Mouse (Mus musculus): ENCODE results near the gene Slc16a1. TPM values are rescaled to one million over a fixed set of nuclear protein-coding genes. Genes with fewer than 3 reads are reported as not detected.

Slc16a1 gene
- 100 to 1,000 TPM in 1 of 2 experiments, 10 to 100 TPM in 1; 49.3 to 122 TPM for total RNA-seq (2021)
- long read RNA-seq, experiment 1, full-length matches to known transcripts = 67 of 78 reads
- long read RNA-seq, experiment 1, partial matches to known transcripts = 9 of 78 reads
- long read RNA-seq, experiment 1, other reads (novel, unspliced or antisense) = 2 of 78 reads
- long read RNA-seq, experiment 2, full-length matches to known transcripts = 73 of 105 reads
- long read RNA-seq, experiment 2, partial matches to known transcripts = 17 of 105 reads
- long read RNA-seq, experiment 2, other reads (novel, unspliced or antisense) = 15 of 105 reads

DNA sequence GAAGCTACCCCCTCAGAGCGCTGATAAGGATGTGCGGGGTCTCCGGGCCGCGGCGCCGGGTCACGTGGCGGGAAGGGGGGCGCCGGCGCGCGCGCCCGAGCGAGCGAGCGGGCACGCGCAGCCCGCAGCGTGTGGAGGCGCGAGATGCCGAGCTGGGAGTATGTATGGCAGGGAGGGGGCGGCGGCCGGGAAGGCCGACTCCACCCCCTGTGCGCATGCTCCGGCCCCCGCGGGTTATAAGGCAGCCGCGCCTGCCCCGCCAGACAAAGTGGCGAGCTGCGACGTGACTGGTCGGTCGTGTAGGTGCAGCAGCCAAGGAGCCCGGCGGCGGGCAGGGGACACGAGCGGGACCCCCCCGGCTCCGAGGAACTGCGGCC is at the start of gene Slc16a1:
Slc16a1 (plus strand) TSS at position 266 of the 377 bp plus-strand sequence.
- peak; percentile 96 to 97 for DNase-seq (ENCODE audit: low spot score in 2 of 2)

DNA sequence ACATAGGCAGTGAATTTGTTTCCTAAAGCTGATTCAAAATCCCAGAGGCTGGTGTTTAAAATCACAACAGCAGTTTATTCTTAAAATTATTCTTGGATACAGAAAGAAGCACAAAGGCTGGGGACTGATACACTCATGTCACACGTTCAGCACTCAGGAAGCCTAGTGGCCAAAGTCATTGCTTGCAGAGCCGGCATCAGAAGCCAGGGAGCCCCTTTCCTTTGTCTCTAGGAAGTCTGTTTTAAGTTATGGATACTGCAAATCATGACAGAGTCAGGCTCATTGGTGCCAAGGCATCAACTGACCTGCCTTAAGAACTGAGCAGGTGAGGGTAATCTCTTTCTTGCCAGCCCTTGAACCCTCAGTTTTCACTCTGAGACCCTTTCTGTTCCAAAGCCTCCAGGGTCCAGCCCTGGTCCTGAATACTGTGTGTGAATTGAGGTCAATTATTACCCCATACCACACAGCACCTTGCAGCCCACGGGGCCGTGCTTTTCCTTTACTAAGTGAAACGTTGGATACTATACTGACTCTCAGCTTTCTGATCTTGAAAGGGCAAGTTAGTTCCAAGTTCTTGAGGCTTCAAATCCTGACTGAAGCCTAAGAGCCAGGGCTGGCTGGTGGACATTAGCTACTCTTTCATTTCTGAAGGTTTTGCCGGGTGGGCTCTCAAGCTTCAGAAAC is 41.9 kb upstream of the Slc16a1 start:
- DNase-seq (ENCODE audit: low spot score in 2 of 2) = no peak

DNA sequence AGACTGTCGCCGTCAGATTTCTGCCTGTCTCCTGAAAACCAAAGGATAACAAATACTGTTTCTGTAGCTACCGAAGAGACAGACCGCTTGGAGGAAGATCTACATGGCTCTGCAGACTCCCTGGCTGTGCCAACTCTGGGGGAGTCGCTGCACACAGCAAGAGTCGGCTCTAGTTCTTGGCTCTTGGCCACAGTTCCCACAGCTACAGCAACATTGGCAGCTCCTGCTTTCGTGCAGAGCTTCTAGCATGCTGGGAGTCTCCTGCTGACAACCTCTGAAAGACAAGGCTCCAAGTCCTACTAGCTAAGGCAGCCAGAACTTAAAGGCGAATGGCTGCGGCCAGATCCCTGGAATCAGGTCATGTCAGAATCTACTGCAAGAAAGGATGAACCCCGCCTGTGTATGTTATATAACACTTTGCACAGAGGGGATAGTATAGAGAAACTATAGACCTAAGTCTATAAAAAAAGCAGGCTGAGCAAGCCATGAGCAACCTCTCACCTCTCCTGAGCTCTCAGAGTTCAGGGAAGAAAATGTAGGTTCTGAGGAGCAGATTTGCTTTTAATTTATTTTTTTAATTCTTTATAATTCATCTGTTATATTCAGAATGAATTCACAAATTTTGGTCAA is 41.2 kb upstream of the Slc16a1 start:
- DNase-seq (ENCODE audit: low spot score in 2 of 2) = peak in 1 of 2 experiments; percentile 40

DNA sequence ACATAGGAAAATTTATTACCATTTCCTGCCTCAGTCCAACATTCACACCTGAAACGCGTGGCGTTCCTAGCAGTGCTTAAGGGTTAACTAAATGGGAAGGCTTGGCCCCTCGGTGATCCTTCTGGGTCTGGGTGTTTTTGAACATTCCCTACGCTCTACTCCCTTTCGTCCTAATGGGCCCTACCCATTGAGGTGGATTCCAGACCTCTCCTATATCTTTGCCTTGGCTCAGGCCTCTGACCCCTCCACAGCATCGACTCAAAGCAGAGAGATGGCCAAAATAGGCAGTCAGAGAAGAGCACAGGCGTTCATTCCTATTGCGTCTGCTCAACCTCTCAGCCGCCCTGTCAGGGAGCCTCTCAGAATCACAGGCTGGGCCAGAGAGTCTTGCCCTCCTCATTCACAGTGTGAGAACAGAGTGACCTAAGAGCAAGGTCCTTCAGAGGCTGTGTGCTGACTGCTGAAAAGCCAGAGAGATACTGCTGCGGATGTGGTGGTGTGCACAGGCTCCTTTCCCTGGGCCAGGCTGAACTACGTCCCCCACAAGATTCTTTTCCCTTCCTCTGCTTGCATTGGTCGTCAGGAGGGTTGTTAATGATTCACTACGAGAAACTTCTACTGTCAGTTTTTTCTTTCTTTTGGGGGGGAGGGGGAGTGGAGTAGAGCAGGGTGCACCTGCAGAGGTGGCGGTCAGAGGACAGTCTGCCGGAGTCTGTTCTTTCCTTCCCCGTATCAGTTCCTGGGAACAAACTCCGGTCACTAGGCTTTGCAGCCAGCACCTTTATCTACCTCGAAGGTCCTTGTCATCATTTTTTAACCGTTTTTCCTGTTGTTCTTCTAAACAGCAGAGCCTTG is 38.9 kb upstream of the Slc16a1 start:
- no peak for DNase-seq (ENCODE audit: low spot score in 2 of 2)

DNA sequence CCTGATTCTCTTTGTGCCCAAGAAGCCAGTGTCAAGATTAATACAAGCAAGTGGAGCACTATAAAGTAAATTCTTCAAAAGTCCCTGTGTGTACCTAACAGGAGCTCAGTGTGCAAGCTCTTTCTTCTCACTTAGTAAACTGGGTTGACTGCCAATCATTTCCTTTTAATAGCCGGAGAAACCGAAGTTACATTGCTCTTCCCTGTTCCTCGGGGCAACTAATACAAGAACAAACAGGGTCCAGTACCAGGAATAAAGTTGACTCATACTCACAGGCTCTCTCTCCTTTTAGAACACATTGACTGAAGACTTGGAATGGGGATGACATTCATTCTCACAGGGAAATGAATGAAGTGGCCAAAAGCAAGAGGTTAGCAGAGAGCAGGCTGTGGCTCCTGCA is 37.8 kb upstream of the Slc16a1 start:
- DNase-seq (ENCODE audit: low spot score in 2 of 2) = no peak

DNA sequence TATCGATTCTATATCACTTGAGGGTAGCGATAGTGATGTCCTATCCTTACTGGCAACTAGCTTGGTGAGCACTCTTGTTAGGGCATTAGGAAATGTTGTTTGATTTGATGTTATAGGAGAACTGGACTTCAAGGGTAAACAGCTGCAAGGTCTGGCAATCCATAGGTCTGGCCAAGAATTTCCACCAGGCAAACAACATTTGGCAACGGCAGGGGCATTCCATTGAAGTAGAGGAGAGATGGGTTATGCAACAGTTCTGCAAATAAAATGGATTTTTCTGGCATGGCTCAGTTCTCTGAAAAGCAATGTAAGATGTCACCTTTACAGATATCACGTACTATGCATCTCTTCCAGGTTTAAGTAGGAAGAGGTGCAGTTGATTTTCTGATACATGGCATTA is 36.8 kb upstream of the Slc16a1 start:
- no peak for DNase-seq (ENCODE audit: low spot score in 2 of 2)

DNA sequence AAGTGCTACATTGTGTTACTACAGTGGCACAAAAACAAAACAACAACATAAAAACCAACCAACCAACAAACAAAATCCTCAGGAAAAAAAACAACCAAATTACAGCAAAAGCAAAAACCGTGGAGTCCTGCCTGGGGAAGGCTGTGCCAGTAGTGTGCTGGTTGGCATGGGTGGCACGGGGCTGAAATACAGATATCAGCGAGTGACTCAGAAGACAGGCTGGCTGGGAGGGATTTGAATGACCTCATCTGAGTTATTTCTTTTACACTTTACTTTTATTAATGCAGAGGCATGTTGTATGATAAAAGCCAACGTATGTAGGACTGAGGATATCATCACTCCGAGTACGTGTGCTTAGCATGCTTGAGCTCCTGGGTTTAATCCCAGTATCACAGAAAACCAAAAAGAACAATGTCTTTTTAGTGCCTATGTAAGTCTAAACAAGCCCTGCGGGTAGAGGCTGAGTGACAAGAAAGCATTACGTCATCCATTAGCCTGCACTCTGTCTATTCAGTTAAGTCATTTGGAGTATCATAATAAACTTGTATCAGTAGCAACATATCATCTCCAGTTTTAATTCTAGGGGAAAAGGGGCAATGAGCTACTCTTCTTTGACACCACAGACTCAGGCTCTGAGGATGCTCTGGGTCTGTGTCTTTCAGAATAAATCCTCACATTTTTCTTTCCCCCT is 28.6 kb upstream of the Slc16a1 start:
- peak in 1 of 2 experiments; percentile 10 for DNase-seq (ENCODE audit: low spot score in 2 of 2)

DNA sequence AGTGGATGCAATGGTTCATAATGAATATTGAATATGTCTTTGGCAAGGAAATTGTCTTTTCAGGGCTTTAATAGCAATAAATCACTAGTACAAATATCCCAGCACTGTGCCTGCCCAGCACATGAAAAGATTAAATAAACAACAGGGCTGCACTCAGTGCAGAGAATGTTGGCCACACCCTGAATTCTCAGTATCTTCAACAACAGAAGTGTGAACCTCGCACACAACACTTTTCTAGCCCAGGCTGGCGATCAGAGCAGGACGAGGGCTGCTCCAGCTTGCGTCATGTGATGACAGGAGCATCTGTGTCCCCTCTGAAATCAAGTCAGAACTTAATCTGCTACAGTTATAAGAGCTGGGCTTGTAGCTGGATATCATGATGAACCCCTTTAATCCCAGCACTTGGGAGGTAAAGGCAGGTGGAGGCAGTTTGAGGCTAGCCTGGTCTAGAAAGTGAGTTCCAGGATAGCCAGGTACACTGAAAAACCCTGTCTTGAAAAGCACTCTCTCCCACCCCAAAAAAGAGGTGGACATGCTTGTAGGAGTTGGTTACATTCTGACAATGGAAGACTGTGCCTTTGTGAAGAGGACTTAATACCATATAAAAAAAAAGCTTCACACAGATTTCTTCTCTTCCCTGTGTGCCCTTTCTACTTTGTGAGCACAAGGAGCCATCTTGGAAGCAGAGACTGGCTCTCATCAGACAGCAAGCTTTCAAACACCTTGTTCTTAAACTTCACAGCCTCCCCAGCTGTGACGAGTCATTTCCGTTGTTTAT is 27.8 kb upstream of the Slc16a1 start:
- DNase-seq (ENCODE audit: low spot score in 2 of 2) = no peak

DNA sequence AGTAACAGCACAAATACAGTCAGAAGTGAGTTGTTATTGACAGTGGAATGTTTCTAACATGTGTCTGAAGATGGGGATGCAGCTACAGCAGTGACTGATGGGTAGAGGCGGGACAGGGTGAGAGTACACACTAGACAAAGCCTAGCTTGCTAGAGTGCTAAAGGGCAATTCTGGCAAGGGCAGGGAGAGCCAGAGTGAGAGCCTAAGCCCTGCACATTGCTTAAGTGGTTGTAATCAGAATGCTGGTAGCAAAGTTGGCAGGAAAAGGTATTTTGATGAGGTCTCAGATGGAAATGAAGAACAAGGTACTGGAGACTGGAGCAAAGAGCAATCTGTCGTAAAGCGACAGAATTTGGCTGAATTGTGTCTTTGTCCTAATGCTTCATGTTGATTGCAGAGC is 26.5 kb upstream of the Slc16a1 start:
- no peak for DNase-seq (ENCODE audit: low spot score in 2 of 2)

DNA sequence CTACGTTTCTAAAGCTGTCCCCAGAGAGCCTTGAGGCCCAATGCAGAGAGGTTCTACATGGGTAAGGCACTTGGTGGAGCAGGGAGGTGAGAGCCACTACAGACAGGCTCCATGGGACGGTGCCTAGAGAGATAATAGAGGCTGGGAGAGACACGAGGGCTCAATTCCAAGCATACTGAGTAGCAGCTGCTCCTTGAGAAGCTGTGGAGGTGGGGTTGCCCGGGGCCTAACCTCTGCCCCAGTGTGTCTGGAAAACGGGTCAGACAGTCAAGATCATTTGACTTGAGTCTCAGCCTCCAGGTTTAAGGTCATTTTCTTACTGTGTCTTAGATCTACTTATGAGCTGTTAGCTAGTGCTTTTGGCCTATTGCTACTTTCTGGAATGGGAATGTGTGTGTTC is 25.4 kb upstream of the Slc16a1 start:
- no peak for DNase-seq (ENCODE audit: low spot score in 2 of 2)

DNA sequence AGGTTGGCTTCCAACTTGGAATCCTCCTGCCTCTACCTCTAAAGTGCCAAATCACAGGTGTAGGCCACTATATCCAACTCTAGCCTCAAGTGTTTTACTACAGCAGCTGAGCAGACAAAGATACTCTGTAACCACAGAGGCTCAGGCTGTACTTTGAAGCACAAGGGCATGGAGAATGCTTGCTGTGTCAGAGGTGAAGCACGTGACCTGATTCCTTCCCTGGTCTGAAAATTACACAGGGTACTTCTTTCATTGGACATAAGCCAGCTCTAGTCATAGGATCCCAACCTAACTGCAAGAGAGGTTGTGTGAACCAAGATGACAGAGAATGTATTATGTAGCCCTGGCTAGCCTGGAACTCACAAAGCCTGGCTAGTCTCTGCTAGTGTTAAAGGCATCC is 24.4 kb upstream of the Slc16a1 start:
- DNase-seq (ENCODE audit: low spot score in 2 of 2) = no peak

DNA sequence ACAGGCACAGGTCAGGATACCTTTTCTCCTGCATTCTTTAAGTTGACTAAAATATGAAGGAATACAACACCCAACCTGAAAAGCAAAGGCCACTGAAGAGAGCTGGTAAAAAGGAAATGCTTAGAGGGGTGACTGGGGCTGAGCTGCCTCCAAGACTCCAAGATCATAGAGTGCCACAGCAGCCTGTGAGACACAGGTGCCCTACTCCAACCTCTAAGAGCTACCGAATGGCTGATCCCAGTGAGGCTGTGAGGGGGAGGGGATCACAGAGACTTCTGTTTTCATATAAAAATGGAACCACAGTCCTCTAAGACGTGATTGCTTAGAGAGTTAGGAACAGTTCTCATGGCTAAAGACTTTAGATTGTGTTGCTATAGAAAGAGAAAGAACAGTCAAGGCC is 23.3 kb upstream of the Slc16a1 start:
- no peak for DNase-seq (ENCODE audit: low spot score in 2 of 2)

DNA sequence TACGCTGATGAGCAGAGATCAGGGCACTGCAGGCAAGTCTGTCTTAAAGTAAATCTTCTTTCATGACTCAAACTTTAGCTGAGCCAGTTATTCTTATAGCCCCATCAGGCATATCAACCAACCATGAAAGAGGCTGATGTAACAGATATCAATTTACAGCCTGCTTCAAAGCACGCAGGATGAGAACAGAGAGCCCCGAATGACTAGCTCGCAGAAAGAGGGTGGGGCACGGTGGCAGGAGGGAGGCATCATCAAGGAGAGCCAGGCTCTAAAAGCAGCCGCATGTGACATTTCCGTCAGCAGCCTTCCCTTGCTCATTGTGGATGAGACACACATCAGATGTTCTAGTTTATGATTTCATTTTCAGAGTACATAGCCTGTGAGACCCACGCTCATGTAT is 22.3 kb upstream of the Slc16a1 start:
- DNase-seq (ENCODE audit: low spot score in 2 of 2) = no peak

DNA sequence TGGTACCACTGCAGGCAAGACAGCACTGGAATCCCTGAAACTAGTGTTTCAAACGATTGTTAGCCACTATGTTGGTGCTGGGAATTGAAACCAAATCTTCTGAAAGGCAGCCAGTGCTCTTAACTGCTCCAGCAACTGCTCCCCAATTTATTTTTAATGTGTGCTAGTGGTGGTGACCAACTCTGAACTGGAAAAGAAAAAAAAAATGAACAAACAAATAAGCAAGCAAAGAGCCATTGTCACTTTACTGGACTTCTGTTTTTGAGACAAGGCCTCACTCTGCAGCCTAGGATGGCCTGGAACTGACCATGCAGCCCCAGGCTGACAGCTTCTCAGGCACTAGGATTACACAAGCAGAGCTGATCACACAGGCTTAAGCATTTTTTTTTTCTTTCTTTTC is 16.6 kb upstream of the Slc16a1 start:
- no peak for DNase-seq (ENCODE audit: low spot score in 2 of 2)

DNA sequence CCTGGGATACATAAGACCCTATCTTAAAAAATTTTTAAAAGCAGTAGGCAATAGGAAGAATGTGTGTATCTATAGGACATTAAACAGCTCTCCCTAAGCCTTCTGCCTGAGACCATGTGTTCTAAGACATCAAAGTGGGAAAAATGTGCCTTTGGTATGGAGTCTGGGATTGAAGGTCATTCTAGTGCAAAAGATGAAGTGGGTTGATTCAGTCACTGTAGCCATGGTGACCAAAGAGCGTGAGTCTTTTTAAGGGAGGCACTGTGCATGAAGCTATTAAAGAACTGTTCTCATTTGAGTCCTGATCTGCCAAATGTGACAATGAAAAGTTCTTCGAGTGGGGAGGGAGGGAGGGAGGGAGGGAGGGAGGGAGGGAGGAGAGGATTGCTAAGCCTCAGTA is 8.7 kb upstream of the Slc16a1 start:
- DNase-seq (ENCODE audit: low spot score in 2 of 2) = no peak

DNA sequence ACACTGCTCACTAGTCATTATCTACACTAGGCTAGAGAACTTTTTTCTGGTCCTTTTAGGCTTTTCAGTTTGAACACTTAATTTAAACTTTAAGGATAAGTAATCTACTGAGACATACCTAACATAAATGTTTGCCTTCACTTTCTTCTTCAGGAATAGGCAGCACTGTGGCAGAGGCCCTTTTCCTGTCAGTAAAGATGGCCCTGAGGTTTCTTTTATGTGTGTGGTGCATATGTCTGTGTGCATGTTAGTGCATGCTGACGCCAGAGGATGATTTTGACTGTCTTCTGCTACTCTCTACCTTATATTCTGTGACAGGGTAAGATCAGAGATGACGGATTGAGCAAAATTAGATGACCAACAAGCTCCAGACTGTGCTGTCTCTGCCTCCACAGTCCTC is 7.5 kb upstream of the Slc16a1 start:
- no peak for DNase-seq (ENCODE audit: low spot score in 2 of 2)

DNA sequence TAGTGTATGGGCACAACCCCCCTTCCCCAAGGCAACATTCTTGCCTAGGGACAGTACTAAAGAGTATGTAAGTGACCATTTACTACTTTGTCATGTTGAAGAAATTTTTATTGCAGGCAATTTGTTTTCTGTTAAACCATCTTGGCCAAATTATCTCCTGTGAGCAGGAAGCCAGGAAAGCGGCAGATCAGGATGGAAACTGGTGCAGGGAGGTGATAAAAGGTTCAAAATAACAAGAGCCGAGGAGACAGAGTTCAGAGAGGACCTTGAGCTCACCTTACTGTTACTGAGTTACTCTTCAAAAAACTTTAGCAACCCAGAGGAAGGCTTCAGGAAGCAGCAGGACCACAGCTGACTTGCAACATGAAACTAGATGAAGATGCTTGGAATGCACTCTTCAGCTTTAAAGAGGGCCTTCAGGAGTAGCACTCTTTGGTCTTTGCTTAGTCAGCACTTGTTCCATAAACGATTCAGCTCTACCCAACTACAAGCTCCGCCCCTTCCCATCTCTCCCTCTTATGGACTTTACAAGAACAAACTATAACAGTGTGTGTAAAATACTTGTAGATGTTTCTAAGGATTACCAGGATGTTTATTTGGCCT is 5.8 kb upstream of the Slc16a1 start:
- no peak for DNase-seq (ENCODE audit: low spot score in 2 of 2)

DNA sequence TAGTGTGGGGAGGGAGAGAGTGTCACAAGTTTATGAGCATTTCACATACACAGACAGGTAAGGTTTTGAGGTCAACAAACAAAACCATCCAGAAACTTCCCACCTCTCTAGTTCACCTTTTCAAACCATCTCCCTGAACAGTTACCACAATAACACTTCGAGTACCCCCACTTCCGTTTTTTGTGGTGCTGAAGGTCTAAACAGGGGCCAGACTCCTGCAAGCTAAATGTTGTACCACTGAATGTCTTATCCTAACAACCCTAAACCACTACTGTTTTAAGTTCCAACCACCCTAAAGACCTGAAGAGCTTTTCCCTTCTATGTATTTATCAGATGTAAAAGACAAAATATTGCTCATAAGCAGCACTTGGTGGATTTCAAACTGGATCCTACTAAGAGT is 2.0 kb upstream of the Slc16a1 start:
- DNase-seq (ENCODE audit: low spot score in 2 of 2) = no peak
